Mouse (Mus musculus): ENCODE results near the gene Pnkd.

DNA sequence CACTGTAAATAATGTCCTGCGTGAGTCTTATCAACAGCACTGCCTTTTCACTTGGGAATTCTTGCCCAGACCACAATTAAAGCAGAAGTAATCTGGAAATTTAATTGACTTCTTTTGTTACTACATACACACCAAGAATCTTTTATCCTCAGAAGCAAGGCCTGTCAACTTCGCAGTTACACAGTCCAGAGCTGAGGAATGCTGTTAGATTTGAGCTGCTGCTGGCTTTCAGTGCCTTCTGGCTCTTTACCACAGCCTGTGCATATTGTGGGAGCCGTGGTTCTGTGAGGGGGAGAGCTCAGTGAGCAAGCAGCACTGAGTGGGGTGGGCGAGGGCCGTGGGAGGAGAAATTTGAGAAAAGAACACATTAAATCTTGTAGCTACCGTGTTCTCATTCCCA, 44.4 kb upstream of the Pnkd start:
- TF ChIP-seq POLR2A (IDR thresholded peaks at IDR 0.05; ENCODE audit: borderline replicate concordance, low read depth, low read length) (no peak), CTCF (IDR thresholded peaks at IDR 0.05; ENCODE audit: low read depth, low read length) (no peak)

All from bone marrow macrophage, adult 2 months (primary cell).